Mouse (Mus musculus) ES-Bruce4 (cell line): ENCODE results near the gene Lhfpl3. TPM values are rescaled to one million over a fixed set of nuclear protein-coding genes. Genes with fewer than 3 reads are reported as not detected.

ENCODE experiments used
- H3K27ac ChIP-seq: 2 replicates; pipeline ENCODE4 v1.5.1; 2012; ENCODE audit warnings: low read length, inconsistent platforms; ENCODE audit not compliant: insufficient read depth
- H3K27me3 ChIP-seq: 2 replicates; pipeline ENCODE4 v1.6.1; 2012; ENCODE audit warnings: mild to moderate bottlenecking, low read length, inconsistent platforms; ENCODE audit not compliant: control insufficient read depth, poor library complexity, insufficient read depth, severe bottlenecking
- H3K36me3 ChIP-seq: 2 replicates; pipeline ENCODE4 v1.6.1; 2012; ENCODE audit warnings: inconsistent platforms, mild to moderate bottlenecking, low read length, moderate library complexity; ENCODE audit not compliant: control insufficient read depth, poor library complexity, insufficient read depth, severe bottlenecking
- H3K4me1 ChIP-seq: one replicate; pipeline ENCODE4 v1.8.1; 2011; ENCODE audit warnings: low read length; ENCODE audit not compliant: control insufficient read depth, insufficient read depth
- H3K4me3 ChIP-seq: 2 replicates; pipeline ENCODE4 v1.5.1; 2011; ENCODE audit warnings: low read depth, mild to moderate bottlenecking, low read length
- H3K9ac ChIP-seq: 2 replicates; pipeline ENCODE4 v1.6.1; 2012; ENCODE audit warnings: low read depth, mild to moderate bottlenecking, inconsistent platforms; ENCODE audit not compliant: poor library complexity, severe bottlenecking
- H3K9me3 ChIP-seq: replicated peaks from 2 replicates; pipeline ENCODE4 v1.6.1; 2012; ENCODE audit warnings: mild to moderate bottlenecking, low read length, inconsistent platforms; ENCODE audit not compliant: control insufficient read depth, poor library complexity, insufficient read depth, severe bottlenecking
- CTCF ChIP-seq: IDR thresholded peaks from one replicate; pipeline ENCODE4 v1.8.1; 2011; ENCODE audit warnings: low read depth, low read length
- EP300 ChIP-seq: IDR thresholded peaks from 2 replicates; pipeline ENCODE4 v1.6.1; 2011; ENCODE audit warnings: low read depth, low read length; ENCODE audit not compliant: insufficient read depth
- POLR2A ChIP-seq: IDR thresholded peaks from one replicate; pipeline ENCODE4 v1.8.1; 2011; ENCODE audit warnings: low read length; ENCODE audit not compliant: insufficient read depth
- polyA plus RNA-seq: library from polyadenylated mRNA; stranded (reverse); fragments of >200 nt; gene quantifications from 2 replicates; pipeline ENCODE4 v1.2.4, GENCODE M21; 2011; ENCODE audit warnings: low read depth; ENCODE audit not compliant: missing spikeins, insufficient read depth, insufficient read length

Lhfpl3 gene
- polyA plus RNA-seq, 1 experiment: not detected

- Histone ChIP-seq H3K4me1 (no peaks in the 10 kb centered on the region), H3K27me3 (no peaks in the 10 kb centered on the region), H3K9me3 (no peaks in the 10 kb centered on the region), H3K4me3 (no peak overlapping the region), H3K27ac (no peak overlapping the region), H3K36me3 (no peaks in the 10 kb centered on the region), H3K9ac (no peak overlapping the region)
- TF ChIP-seq POLR2A (no peak), EP300 (no peak), CTCF (no peak)
Observed at GRCm38 (mm10) chr5:22897656-22898289, 151.9 kb downstream of the Lhfpl3 start.

- no peaks in the 10 kb centered on the region for H3K27me3 ChIP-seq
- no peaks in the 10 kb centered on the region for H3K9me3 ChIP-seq
- no peaks in the 10 kb centered on the region for H3K36me3 ChIP-seq
- H3K4me1 ChIP-seq: no peaks in the 10 kb centered on the region
- H3K9ac ChIP-seq: no peak overlapping the region
- no peak overlapping the region for H3K27ac ChIP-seq
- TF ChIP-seq CTCF (no peak), POLR2A (no peak), EP300 (no peak)
- no peak overlapping the region for H3K4me3 ChIP-seq
Observed at GRCm38 (mm10) chr5:22898593-22898992, 152.7 kb downstream of the Lhfpl3 start.

- Histone ChIP-seq H3K4me3 (no peak overlapping the region), H3K9me3 (no peaks in the 10 kb centered on the region), H3K27ac (no peak overlapping the region), H3K9ac (no peak overlapping the region), H3K36me3 (no peaks in the 10 kb centered on the region), H3K27me3 (no peaks in the 10 kb centered on the region), H3K4me1 (no peaks in the 10 kb centered on the region)
- TF ChIP-seq POLR2A (no peak), EP300 (no peak), CTCF (no peak)
Observed at GRCm38 (mm10) chr5:22899913-22900312, 154.1 kb downstream of the Lhfpl3 start.

GRCm38 (mm10) chr5:22917197-22917596, 171.3 kb downstream of the Lhfpl3 start:
- H3K27ac ChIP-seq: no peak overlapping the region
- H3K36me3 ChIP-seq: no peaks in the 10 kb centered on the region
- no peaks in the 10 kb centered on the region for H3K4me1 ChIP-seq
- no peaks in the 10 kb centered on the region for H3K9me3 ChIP-seq
- no peak for TF ChIP-seq CTCF
- no peak for TF ChIP-seq EP300
- TF ChIP-seq POLR2A: no peak
- H3K9ac ChIP-seq: no peak overlapping the region
- no peaks in the 10 kb centered on the region for H3K27me3 ChIP-seq
- H3K4me3 ChIP-seq: no peak overlapping the region

GRCm38 (mm10) chr5:22926171-22926570, 180.3 kb downstream of the Lhfpl3 start:
- TF ChIP-seq POLR2A (no peak), CTCF (no peak), EP300 (no peak)
- Histone ChIP-seq H3K4me3 (no peak overlapping the region), H3K9ac (no peak overlapping the region), H3K36me3 (no peaks in the 10 kb centered on the region), H3K9me3 (no peaks in the 10 kb centered on the region), H3K4me1 (no peaks in the 10 kb centered on the region), H3K27ac (no peak overlapping the region), H3K27me3 (no peaks in the 10 kb centered on the region)

GRCm38 (mm10) chr5:22928746-22929145, 182.9 kb downstream of the Lhfpl3 start:
- Histone ChIP-seq H3K27ac (no peak overlapping the region), H3K4me1 (no peaks in the 10 kb centered on the region), H3K9ac (no peak overlapping the region), H3K4me3 (no peak overlapping the region), H3K36me3 (no peaks in the 10 kb centered on the region), H3K27me3 (no peaks in the 10 kb centered on the region), H3K9me3 (no peaks in the 10 kb centered on the region)
- no peak for TF ChIP-seq POLR2A
- TF ChIP-seq EP300: no peak
- TF ChIP-seq CTCF: no peak
